In the genomic region with DNA sequence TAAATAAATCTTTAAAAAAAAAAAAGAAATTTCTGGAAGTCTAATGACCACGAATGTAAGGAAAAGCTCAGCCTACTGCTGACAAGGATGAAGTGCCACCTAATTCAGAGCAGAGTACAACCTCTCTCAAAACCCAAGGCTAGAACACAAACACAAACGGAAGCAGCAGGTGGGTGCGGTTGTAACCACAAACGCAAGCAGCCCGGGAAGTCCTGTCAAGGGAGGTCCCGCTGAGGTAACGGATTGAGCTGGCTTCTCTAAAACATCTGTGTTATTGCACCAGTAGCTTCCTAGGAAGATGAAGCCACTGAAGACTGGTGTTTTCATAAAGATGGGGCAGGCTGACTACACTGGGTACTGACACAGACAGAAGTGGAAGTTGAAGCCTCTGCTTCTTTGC, we compare ENCODE assay signal across 16 mouse cellular contexts. TPM values are rescaled to one million over a fixed set of nuclear protein-coding genes. Genes with fewer than 3 reads are reported as not detected.
DNase-seq lines count a peak whose midpoint lies in the region; ATAC-seq lines count a peak whose summit lies in the region.
"Had no signal": no experiment of that assay in that cellular context is flagged by ENCODE, and none has a peak within 500 bp of the region (broad histone marks: within the 10 kb centered on the region; RNA-seq: fewer than 3 reads in every experiment).

No protein-coding gene starts in this region.

- H3K9ac ChIP-seq in liver, embryonic 12.5 days: no peak overlapping the region
- H3K9ac ChIP-seq: embryonic facial prominence, embryonic 13.5 days; heart, embryonic 15.5 days; liver, embryonic 15.5 days had no signal

- no peaks in the 10 kb centered on the region for H3K9me3 ChIP-seq in liver, embryonic 12.5 days (replicated peaks)
- H3K9me3 ChIP-seq: embryonic facial prominence, embryonic 13.5 days; forebrain, embryonic 10.5 days; heart, embryonic 15.5 days; liver, embryonic 15.5 days had no signal

- H3K4me3 ChIP-seq in liver, embryonic 12.5 days: no peak overlapping the region
- H3K4me3 ChIP-seq: embryonic facial prominence, embryonic 13.5 days; forebrain, embryonic 10.5 days; heart, embryonic 15.5 days; liver, embryonic 15.5 days had no signal

- peak; percentile 9 for DNase-seq in liver
- peak; percentile 86 for DNase-seq in thymus, postnatal 14 days
- no peak for DNase-seq in ovary, postnatal 14 days (ENCODE audit: low spot score)
- DNase-seq in adrenal gland, postnatal 25 days: no peak
- DNase-seq in adrenal gland, adult (ENCODE audit: inconsistent age in 2 of 2, low spot score in 1 of 2): no peak
- DNase-seq: cerebellum, postnatal 10 days; kidney, postnatal 10 days; layer of hippocampus, adult 9-11 months had no signal

- H3K4me2 ChIP-seq in liver, embryonic 12.5 days: no peak overlapping the region
- H3K4me2 ChIP-seq: embryonic facial prominence, embryonic 13.5 days; heart, embryonic 15.5 days; liver, embryonic 15.5 days had no signal

- no peaks in the 10 kb centered on the region for H3K4me1 ChIP-seq in liver, embryonic 12.5 days
- H3K4me1 ChIP-seq: embryonic facial prominence, embryonic 13.5 days; heart, embryonic 15.5 days; liver, embryonic 15.5 days had no signal

- H3K36me3 ChIP-seq in liver, embryonic 12.5 days: no peaks in the 10 kb centered on the region
- H3K36me3 ChIP-seq: embryonic facial prominence, embryonic 13.5 days; forebrain, embryonic 10.5 days; heart, embryonic 15.5 days; liver, embryonic 15.5 days had no signal

- H3K27me3 ChIP-seq in liver, embryonic 12.5 days (replicated peaks): no peaks in the 10 kb centered on the region
- H3K27me3 ChIP-seq: embryonic facial prominence, embryonic 13.5 days; heart, embryonic 15.5 days; liver, embryonic 15.5 days had no signal

- no peak for ATAC-seq in liver, embryonic 12.5 days
- peak; percentile 56 for ATAC-seq in activated CD4-positive, CD25-positive, alpha-beta regulatory T cell, adult 4 months
- ATAC-seq in megakaryocyte progenitor cell, adult 5-6 weeks (replicated peaks; ENCODE audit: poor library complexity): peak; percentile 94
- ATAC-seq: midbrain, embryonic 16.5 days had no signal

- no peak overlapping the region for H3K27ac ChIP-seq in liver, embryonic 12.5 days
- H3K27ac ChIP-seq: embryonic facial prominence, embryonic 13.5 days; forebrain, embryonic 10.5 days; heart, embryonic 15.5 days; liver, embryonic 15.5 days had no signal

- WGBS in liver, embryonic 12.5 days (ENCODE audit: insufficient replicate concordance): 35% methylated on average over 7 of the region's 7 CpGs

RNA-seq across cellular contexts. Expression of gene Cacna1b, which starts 15.1 kb away (rescaled TPM):
- polyA plus RNA-seq in liver, embryonic 12.5 days (2016; fragmentation: Nextera tagmentation; extraction: Ambion mirVana): 0.02 and 0.05 TPM in 2 replicates
- under 1 TPM in 1 of 2 experiments, not detected in 1; 0.45 TPM for polyA plus RNA-seq in activated CD4-positive, CD25-positive, alpha-beta regulatory T cell, adult 4 months (2017; shearing (Covaris generic))
- total RNA-seq in megakaryocyte progenitor cell, adult 5-6 weeks (2015): 0.10 and 0.68 TPM in 2 replicates
- total RNA-seq in megakaryocyte progenitor cell, adult 5-6 weeks (2017): 0.08 and 0.20 TPM in 2 replicates
- total RNA-seq in adrenal gland, postnatal 25 days (2021): 1.4 and 3.0 TPM in 2 replicates

Comparison
In these comparisons a context has a peak if more than half of its experiments do, and no peak if none do; other contexts are left out.
1. DNase-seq: peak in liver (single experiment) and thymus, postnatal 14 days (single experiment); none in ovary, postnatal 14 days (single experiment), adrenal gland, postnatal 25 days (single experiment) and adrenal gland, adult (0 of 2).